Mouse (Mus musculus) olfactory bulb, adult 2 months (tissue): ENCODE data around the gene Mapk10.

Source experiments
- CTCF ChIP-seq: fragments of 200-500 bp; IDR thresholded peaks from 2 replicates; pipeline ENCODE4 v1.5.1; 2012; ENCODE audit warnings: low read depth, mild to moderate bottlenecking, low read length, moderate library complexity; ENCODE audit not compliant: insufficient read depth
- POLR2A ChIP-seq: fragments of 200-500 bp; IDR thresholded peaks from 2 replicates; pipeline ENCODE4 v1.6.1; 2012; ENCODE audit warnings: mild to moderate bottlenecking, low read depth, low read length, moderate library complexity; ENCODE audit not compliant: insufficient read depth

GRCm38 (mm10) chr5:103171207-103171606, 39.9 kb downstream of the Mapk10 start:
- TF ChIP-seq CTCF (no peak), POLR2A (no peak)
